Mouse (Mus musculus): ENCODE results near the gene 0610009B22Rik. TPM values are rescaled to one million over a fixed set of nuclear protein-coding genes. Genes with fewer than 3 reads are reported as not detected.

The 0610009B22Rik gene
- total RNA-seq, 4 experiments from 2014 or later, result 45.1 to 53.9 (median 49.0) TPM

DNA sequence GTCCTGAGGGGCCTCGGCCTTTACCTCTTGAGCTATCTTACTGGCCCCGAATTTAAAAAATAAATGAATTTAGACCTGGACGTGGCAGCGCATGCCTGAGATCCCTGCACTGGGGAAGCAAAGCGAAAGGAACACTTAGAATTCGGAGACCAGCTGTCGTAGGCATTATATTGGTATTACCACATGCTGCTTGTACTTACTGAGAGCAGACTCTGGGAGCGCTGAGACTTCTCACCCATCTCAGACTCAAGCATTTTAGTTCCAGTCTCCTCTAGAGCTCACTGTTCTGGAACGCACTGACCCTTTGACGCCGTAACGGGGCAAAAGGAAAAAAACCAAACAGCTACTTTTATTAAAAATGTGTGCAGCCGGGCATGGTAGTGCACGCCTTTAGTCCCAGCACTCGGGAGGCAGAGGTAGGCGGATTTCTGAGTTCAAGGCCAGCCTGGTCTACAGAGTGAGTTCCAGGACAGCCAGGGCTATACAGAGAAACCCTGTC, 26.8 kb downstream of the 0610009B22Rik start:
- no peak for DNase-seq (ENCODE audit: low spot score in 2 of 2)

DNA sequence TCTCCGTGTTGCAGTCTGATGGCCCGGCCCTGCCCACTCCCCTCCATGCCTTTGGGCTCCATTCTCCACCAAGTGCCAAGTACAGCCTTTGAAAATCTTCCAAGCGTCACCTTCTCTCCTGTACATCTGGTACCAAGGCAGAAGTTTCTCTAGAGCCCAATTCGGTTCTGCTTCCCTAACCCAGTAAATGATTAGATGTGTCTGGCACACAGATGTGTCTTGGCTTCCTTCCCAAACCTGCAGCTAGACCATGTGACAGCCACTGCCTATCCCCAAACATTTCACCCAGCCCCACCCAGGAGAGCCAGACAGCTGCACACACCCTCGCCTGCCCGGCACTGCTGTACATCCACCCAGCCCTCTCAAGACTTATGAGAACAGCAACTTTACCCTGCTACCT, 30.0 kb downstream of the 0610009B22Rik start:
- no peak for DNase-seq (ENCODE audit: low spot score in 2 of 2)

GRCm38 (mm10) chr11:51658291-51658690, 30.4 kb downstream of the 0610009B22Rik start:
- DNase-seq (ENCODE audit: low spot score in 2 of 2), result no peak

- no peak for DNase-seq (ENCODE audit: low spot score in 2 of 2)
These were observed 31.7 kb downstream of the 0610009B22Rik start for GRCm38 (mm10) chr11:51656798-51657521.

- DNase-seq (ENCODE audit: low spot score in 2 of 2), result no peak
These were observed 33.8 kb downstream of the 0610009B22Rik start for GRCm38 (mm10) chr11:51654891-51655290.

GRCm38 (mm10) chr11:51653736-51654135, 34.9 kb downstream of the 0610009B22Rik start:
- no peak for DNase-seq (ENCODE audit: low spot score in 2 of 2)

GRCm38 (mm10) chr11:51652889-51653418, 35.7 kb downstream of the 0610009B22Rik start:
- no peak for DNase-seq (ENCODE audit: low spot score in 2 of 2)

DNA sequence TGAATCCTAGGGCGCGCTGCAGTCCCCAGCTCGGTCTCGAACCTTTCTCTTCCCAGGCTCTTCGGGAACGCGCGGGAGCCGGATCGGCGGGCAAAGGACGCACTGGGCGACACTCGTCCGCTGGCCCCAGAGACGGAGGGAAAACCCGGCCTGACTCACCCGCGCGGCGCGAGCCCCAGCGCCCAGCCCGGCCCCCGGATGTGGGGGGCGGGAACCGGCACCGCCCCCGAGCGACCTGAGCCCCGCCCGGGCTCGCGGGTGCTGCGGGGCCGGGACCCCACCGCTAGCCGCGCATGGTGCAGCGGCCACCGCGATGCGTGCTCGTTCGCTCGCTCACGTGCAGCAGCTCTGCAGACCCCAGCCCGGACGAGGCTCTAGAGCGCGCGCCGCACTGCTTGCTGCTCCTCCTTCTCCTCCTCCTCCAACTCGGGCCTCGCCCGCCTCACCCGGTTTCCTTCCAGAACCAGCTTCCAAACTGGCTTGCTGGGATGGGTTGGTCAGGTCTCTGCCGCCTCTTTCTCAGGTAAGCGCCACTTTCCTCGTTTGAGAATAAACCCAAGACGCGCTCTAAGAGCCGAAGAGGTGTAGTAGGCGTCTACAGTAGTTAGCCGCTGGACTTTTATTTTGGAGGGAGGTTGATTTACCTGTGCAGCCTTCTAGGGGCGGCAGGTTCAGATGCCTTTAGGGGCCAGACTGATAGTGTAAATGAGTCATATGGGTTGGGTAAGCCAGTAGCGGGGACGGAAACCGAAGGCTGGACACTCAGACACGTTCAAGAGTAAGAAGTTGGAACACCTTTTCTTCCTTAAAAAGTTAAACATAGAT, 37.8 kb downstream of the 0610009B22Rik start, which contains the start of the genes N4bp3 and D930048N14Rik:
TSS of gene N4bp3 (minus strand) at position 152 of the 825 bp plus-strand sequence.
TSS of gene D930048N14Rik (plus strand) at position 264 of the 825 bp plus-strand sequence.
- DNase-seq (ENCODE audit: low spot score in 2 of 2), result no peak

- no peak for DNase-seq (ENCODE audit: low spot score in 2 of 2)
These were observed 38.4 kb downstream of the 0610009B22Rik start for GRCm38 (mm10) chr11:51650261-51650660.

DNA sequence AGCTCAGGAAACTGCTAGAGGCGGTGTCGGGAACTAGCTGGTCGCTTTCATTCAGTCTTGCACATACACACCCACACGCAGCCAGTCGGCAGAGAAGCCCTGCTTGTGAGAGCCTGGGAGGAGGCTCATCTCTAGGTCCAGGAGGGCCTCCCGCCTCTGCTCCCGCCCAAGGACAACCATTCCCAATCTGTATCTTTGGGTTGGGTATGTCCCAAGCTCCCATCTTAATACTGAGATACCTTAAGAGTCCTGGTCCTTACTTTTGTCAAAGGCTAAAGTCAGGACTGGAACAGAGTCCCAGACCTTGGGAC, 38.8 kb downstream of the 0610009B22Rik start:
- no peak for DNase-seq (ENCODE audit: low spot score in 2 of 2)

- no peak for DNase-seq (ENCODE audit: low spot score in 2 of 2)
These were observed 39.4 kb downstream of the 0610009B22Rik start for GRCm38 (mm10) chr11:51649111-51649888.

GRCm38 (mm10) chr11:51648566-51648965, 40.1 kb downstream of the 0610009B22Rik start:
- no peak for DNase-seq (ENCODE audit: low spot score in 2 of 2)

GRCm38 (mm10) chr11:51646751-51647667, 41.7 kb downstream of the 0610009B22Rik start:
- DNase-seq (ENCODE audit: low spot score in 2 of 2), result no peak

DNA sequence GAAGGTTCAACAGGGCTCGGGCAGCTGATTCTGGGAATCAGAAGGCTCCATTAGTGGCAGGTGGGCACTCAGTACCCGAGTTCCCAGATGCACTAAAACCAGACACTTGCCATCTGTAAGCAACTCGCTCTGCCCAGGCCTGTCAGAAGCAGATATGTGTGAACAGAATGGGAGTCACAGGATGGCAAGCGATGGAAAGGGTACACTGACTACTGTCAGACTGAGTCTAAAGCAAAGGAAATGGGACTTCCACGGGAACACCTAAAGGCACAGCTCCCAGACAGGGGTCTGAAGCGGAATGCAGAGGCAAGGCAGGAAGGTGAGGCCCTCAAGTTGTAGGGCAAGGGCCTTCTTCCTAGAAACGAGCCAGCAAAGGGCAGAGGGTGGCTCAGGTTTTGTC, 42.4 kb downstream of the 0610009B22Rik start:
- no peak for DNase-seq (ENCODE audit: low spot score in 2 of 2)

- DNase-seq (ENCODE audit: low spot score in 2 of 2), result no peak
These were observed 43.4 kb downstream of the 0610009B22Rik start for GRCm38 (mm10) chr11:51645293-51645692.

DNA sequence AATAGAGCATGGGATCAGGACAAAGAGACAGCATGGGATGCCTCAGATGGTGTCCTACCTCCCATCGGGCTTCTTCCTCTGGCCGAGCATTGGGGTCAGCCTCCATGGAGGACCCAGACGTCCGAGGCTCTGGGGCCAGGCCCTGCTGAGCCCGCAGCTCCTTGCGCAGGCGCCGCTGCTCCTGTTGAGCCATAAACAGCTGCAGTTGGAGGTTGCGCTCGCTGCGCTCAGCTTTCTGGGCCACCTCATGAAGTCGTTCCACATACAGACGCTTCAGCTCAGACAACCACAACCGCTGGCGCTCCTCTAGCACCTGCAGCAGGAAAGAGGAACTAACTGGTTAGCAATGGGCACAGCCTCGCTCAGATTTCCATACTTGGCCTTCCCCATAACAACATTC, 44.5 kb downstream of the 0610009B22Rik start:
- no peak for DNase-seq (ENCODE audit: low spot score in 2 of 2)

DNA sequence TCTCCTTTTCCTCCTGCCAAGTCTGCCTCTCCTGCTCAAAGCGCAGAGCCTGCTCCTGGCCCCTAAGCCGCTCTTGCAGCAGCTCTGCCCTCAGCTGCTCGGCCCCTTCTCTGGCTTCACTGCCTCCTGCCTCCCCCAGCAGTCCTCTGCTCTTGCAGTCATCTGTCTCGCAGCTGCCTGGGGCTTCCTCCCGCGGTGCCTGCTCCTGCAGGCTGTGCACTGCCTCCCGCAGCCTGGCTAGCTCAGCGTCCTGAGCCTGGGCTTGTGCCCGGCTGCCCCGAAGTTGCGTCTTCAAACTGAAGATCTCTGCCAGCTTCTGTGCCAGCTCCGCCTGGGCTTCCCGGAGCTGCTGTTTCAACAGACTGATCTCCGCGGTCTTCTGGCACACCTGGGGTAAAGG, 44.9 kb downstream of the 0610009B22Rik start:
- no peak for DNase-seq (ENCODE audit: low spot score in 2 of 2)

GRCm38 (mm10) chr11:51643202-51643601, 45.5 kb downstream of the 0610009B22Rik start:
- no peak for DNase-seq (ENCODE audit: low spot score in 2 of 2)

DNA sequence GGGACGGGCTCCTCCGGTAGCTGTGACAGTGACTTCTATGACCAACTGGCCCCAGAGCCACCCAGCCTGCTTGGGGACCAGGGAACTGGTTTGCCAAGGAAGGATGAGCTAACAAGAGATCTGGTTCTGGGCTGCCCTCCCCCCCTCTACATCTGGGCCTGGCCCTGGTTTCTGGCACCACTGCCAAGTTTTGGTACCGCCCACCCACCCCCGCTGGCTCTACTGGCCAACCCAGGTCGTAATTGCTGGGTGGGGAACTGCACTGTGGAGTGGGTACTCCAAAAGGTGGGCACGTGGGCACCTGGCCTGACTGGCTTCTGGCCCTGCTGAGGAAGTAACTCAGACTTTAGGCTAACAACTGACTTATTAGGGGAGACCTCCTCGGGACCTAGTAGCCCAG, 47.9 kb downstream of the 0610009B22Rik start:
- DNase-seq (ENCODE audit: low spot score in 2 of 2), result no peak

GRCm38 (mm10) chr11:51638497-51638896, 50.2 kb downstream of the 0610009B22Rik start:
- no peak for DNase-seq (ENCODE audit: low spot score in 2 of 2)

All from gastrocnemius, adult 8-10 months (tissue).